Mouse (Mus musculus) layer of hippocampus, adult 6 months (tissue): ENCODE results near the gene Tff2. TPM values are rescaled to one million over a fixed set of nuclear protein-coding genes. Genes with fewer than 3 reads are reported as not detected.

Experiments used
- long read RNA-seq, 2 experiments: library from polyadenylated mRNA; unstranded; transcript quantifications; one replicate each; pipeline ENCODE4 v2.0.0; 2019 to 2020
- polyA plus RNA-seq: library from polyadenylated mRNA; unstranded; fragments of <200 nt; fragmentation: Nextera tagmentation; gene quantifications from 2 replicates; pipeline ENCODE4 v1.2.3, GENCODE M21; 2021

Gene Tff2
- not detected in 2 replicates for polyA plus RNA-seq
- long read RNA-seq, experiment 1: 0 reads
- long read RNA-seq, experiment 2: 0 reads

DNA sequence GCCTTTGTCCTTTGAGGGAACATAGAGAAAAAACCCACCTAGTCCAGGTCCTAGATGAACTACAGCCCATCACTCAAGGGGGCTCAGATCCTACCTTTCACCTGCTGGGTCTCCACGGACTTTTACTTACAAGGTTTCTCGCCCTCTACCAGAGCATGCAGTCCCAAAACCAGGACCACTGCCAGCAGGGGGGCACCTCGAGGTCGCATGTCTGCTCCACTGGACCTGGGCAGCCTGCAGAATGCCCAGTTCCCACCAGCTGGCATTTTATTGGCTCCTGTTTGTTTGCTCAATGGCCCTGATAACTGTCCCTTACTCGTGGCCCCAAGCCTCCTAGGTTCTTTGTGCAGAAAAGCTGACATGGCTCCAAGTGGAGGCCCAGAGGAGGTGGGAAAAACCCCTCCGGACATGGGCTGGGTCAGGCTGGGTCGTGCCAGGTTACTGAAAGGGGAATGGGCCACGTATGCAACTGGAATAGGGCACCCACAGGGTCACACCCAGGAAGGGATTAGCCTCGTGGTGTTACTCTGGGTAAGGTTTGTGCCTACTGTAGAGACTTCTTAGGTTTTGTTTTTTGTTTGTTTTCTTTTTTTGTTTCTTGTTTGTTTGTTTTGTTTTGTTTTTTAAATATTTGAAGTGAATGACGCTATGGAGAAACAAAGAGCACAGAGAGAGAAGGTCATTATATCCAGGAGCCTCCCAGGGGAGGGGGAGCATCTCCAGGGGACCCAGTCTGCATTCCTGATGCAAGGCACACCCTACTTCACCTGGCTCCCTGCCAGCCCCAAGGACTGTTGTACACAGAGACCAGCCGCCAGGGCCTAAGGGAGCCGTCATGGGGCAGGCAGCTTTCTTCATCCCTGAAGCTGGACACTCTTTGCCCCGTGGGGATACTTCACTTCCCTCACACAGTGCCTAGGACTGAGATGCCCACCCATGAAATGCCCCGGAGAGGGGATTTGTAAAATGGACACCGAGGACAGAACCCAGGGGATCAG is at the start of gene Tff2:
Tff2 (minus strand) TSS at position 243 of the 998 bp plus-strand sequence.

DNA sequence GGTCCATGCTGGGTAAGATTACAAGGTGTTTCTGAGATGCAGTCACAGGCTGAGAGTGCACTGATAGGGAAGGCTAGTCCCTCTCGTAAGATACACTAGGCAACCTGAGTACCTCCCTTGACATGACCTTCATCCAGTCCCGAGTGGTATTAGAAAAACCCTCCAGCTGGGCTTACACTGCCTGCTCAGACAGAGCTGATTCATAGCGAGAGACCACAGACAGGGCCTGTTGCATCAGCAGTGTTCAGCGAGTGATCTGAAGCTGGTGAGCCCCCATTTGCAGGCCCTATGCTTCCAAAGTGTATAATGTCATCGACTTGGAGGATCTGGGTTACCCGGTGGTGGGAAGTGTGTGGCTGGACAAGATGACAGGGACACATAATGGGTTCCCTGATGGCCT is 21.0 kb upstream of the Tff2 start, which contains the start of gene Tff1:
Tff1 (minus strand) TSS at position 151 of the 400 bp plus-strand sequence.

DNA sequence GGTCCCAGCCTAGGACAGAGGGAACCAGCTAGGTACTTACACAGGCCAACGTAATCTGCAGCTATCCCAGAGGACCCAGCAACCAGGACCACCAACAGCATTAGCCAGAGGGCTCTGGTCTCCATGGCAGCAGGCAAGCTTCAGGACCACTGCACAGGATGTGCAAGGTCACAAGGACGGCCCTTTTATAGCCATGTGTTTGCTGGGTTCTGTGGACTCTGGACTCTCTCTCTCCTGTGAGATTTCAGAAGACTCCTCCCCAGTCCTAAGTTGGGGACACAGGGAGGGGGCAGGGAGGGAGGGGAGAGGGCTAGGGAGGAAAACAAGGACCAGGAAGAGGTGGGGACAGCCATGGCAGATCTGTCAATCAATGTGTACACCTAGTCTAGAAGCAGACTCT is 14.6 kb downstream of the Tff2 start, which contains the start of gene Tff3:
Tff3 (minus strand) TSS at position 195 of the 400 bp plus-strand sequence.

Other genes starting within 250 kb of the Tff2 start
- gene Glp1r, start 242.5 kb downstream of the Tff2 start, polyA plus RNA-seq: 3.9 and 5.9 TPM in 2 replicates
- gene Umodl1, start 189.6 kb downstream of the Tff2 start, polyA plus RNA-seq: 0.19 and 0.24 TPM in 2 replicates
- gene Abcg1, start 86.6 kb downstream of the Tff2 start, polyA plus RNA-seq: 61.0 and 75.7 TPM in 2 replicates
- gene Tff3, start 14.6 kb downstream of the Tff2 start, polyA plus RNA-seq: not detected in 2 replicates
- not detected in 2 replicates for gene Tff1, start 21.0 kb upstream of the Tff2 start, polyA plus RNA-seq
- gene Tmprss3, start 54.7 kb upstream of the Tff2 start, polyA plus RNA-seq: 0.06 TPM in 1 of 2 replicates, not detected in the other
- gene Ubash3a, start 63.6 kb upstream of the Tff2 start, polyA plus RNA-seq: 0.58 and 0.65 TPM in 2 replicates
- 8.4 and 23.0 TPM in 2 replicates for gene Rsph1, start 133.1 kb upstream of the Tff2 start, polyA plus RNA-seq
- gene Slc37a1, start 142.5 kb upstream of the Tff2 start, polyA plus RNA-seq: 4.6 and 6.1 TPM in 2 replicates
- 7.4 and 8.1 TPM in 2 replicates for gene Pde9a, start 241.9 kb upstream of the Tff2 start, polyA plus RNA-seq